Mouse (Mus musculus) hindbrain, embryonic 14.5 days (tissue): ENCODE results near the gene Gtf2i. TPM values are rescaled to one million over a fixed set of nuclear protein-coding genes. Genes with fewer than 3 reads are reported as not detected.

Experiments
- ATAC-seq: fragments of 200-750 bp; cut with Nextera tagmentation; 2 replicates; pipeline ENCODE4 v1.8.0; 2017; ENCODE audit warnings: moderate number of reproducible peaks, mild to moderate bottlenecking, moderate TSS enrichment, moderate library complexity; ENCODE audit not compliant: low FRiP score
- DNase-seq: peaks from one replicate; pipeline ENCODE4 v3.0.0-alpha.2; 2015; ENCODE audit warnings: low spot score
- H3K27ac ChIP-seq: fragments of 300-500 bp; sonication (generic); 2 replicates; pipeline ENCODE4 v1.5.1; 2014; ENCODE audit warnings: mild to moderate bottlenecking, moderate library complexity
- H3K27me3 ChIP-seq: fragments of 300-500 bp; sonication (generic); 2 replicates; pipeline ENCODE4 v1.6.1; 2014; ENCODE audit warnings: mild to moderate bottlenecking, low read length, mixed read lengths; ENCODE audit not compliant: control insufficient read depth, insufficient read depth
- H3K36me3 ChIP-seq: fragments of 300-500 bp; sonication (generic); replicated peaks from 2 replicates; pipeline ENCODE4 v1.6.1; 2014; ENCODE audit not compliant: control insufficient read depth, insufficient read depth
- H3K4me1 ChIP-seq: fragments of 300-500 bp; sonication (generic); replicated peaks from 2 replicates; pipeline ENCODE4 v1.6.1; 2014; ENCODE audit warnings: antibody characterized with exemption, low read length, mixed read lengths; ENCODE audit not compliant: control insufficient read depth, insufficient read depth
- H3K4me2 ChIP-seq: fragments of 300-500 bp; sonication (generic); replicated peaks from 2 replicates; pipeline ENCODE4 v1.6.1; 2014; ENCODE audit warnings: mild to moderate bottlenecking, moderate library complexity
- H3K4me3 ChIP-seq: fragments of 300-500 bp; sonication (generic); replicated peaks from 2 replicates; pipeline ENCODE4 v1.5.1; 2014; ENCODE audit warnings: mild to moderate bottlenecking, low read length
- H3K9ac ChIP-seq: fragments of 300-500 bp; sonication (generic); 2 replicates; pipeline ENCODE4 v1.6.1; 2014
- H3K9me3 ChIP-seq: fragments of 300-500 bp; sonication (generic); 2 replicates; pipeline ENCODE4 v1.6.1; 2016; ENCODE audit warnings: low read length; ENCODE audit not compliant: control insufficient read depth
- WGBS: fragments of 180-500 bp; shearing (Covaris S2); extraction: QIAGEN DNeasy Blood & Tissue Kit; methylation state at CpG from one replicate; pipeline ENCODE4 v1.1.7; 2014; 5-methylcytosine and 5-hydroxymethylcytosine counted together
- polyA plus RNA-seq: library from polyadenylated mRNA; unstranded; fragments of >200 nt; fragmentation: Nextera tagmentation; extraction: Ambion mirVana; gene quantifications from 2 replicates; pipeline ENCODE4 v1.2.1, GENCODE M21; 2014

Gene Gtf2i
- polyA plus RNA-seq, 1 experiment from 2014 or later = 126 TPM

GRCm38 (mm10) chr5:134273761-134274160 is 40.8 kb downstream of the Gtf2i start:
- no peak for ATAC-seq

GRCm38 (mm10) chr5:134272761-134273160 is 41.8 kb downstream of the Gtf2i start:
- no peak overlapping the region for H3K4me2 ChIP-seq
- no peak for DNase-seq
- WGBS = 86% methylated on average over 11 of the region's 11 CpGs

More at GRCm38 (mm10) chr5:134273761-134274160, 40.8 kb downstream of the Gtf2i start:
- Histone ChIP-seq H3K4me3 (no peak overlapping the region), H3K4me1 (no peaks in the 10 kb centered on the region), H3K4me2 (no peak overlapping the region), H3K36me3 (peaks cover 90% of the 10 kb centered on the region), H3K27ac (no peak overlapping the region), H3K9me3 (no peaks in the 10 kb centered on the region), H3K9ac (no peak overlapping the region), H3K27me3 (no peaks in the 10 kb centered on the region)
- DNase-seq = no peak
- WGBS = 90% methylated on average over 8 of the region's 8 CpGs

GRCm38 (mm10) chr5:134271421-134271820 is 43.1 kb downstream of the Gtf2i start:
- Histone ChIP-seq H3K4me2 (no peak overlapping the region), H3K9me3 (no peaks in the 10 kb centered on the region), H3K36me3 (peaks cover 92% of the 10 kb centered on the region), H3K4me1 (no peaks in the 10 kb centered on the region), H3K9ac (no peak overlapping the region), H3K4me3 (no peak overlapping the region), H3K27me3 (no peaks in the 10 kb centered on the region), H3K27ac (no peak overlapping the region)
- WGBS = 92% methylated on average over 11 of the region's 11 CpGs
- ATAC-seq (no peak), DNase-seq (no peak)

More at GRCm38 (mm10) chr5:134272761-134273160, 41.8 kb downstream of the Gtf2i start:
- ATAC-seq = no peak
- Histone ChIP-seq H3K36me3 (peaks cover 92% of the 10 kb centered on the region), H3K9ac (no peak overlapping the region), H3K27me3 (no peaks in the 10 kb centered on the region), H3K4me1 (no peaks in the 10 kb centered on the region), H3K4me3 (no peak overlapping the region), H3K9me3 (no peaks in the 10 kb centered on the region), H3K27ac (no peak overlapping the region)

- 91% methylated on average over 3 of the region's 4 CpGs for WGBS
- no peak for ATAC-seq
- H3K9me3 ChIP-seq = no peaks in the 10 kb centered on the region
- H3K4me1 ChIP-seq = no peaks in the 10 kb centered on the region
- peaks cover 92% of the 10 kb centered on the region for H3K36me3 ChIP-seq
- no peak overlapping the region for H3K4me2 ChIP-seq
- H3K27me3 ChIP-seq = no peaks in the 10 kb centered on the region
- H3K4me3 ChIP-seq = no peak overlapping the region
- DNase-seq = no peak
- no peak overlapping the region for H3K9ac ChIP-seq
- no peak overlapping the region for H3K27ac ChIP-seq
These were observed 44.0 kb downstream of the Gtf2i start for GRCm38 (mm10) chr5:134270566-134270965.

GRCm38 (mm10) chr5:134269751-134270150 is 44.8 kb downstream of the Gtf2i start:
- no peak overlapping the region for H3K4me2 ChIP-seq
- no peak for DNase-seq
- ATAC-seq = no peak
- no peaks in the 10 kb centered on the region for H3K4me1 ChIP-seq
- no peaks in the 10 kb centered on the region for H3K9me3 ChIP-seq
- WGBS = 96% methylated on average over 5 of the region's 5 CpGs
- no peak overlapping the region for H3K27ac ChIP-seq
- no peak overlapping the region for H3K4me3 ChIP-seq
- H3K27me3 ChIP-seq = no peaks in the 10 kb centered on the region
- peaks cover 92% of the 10 kb centered on the region for H3K36me3 ChIP-seq
- H3K9ac ChIP-seq = no peak overlapping the region

- Histone ChIP-seq H3K4me3 (no peak overlapping the region), H3K4me2 (no peak overlapping the region), H3K4me1 (no peaks in the 10 kb centered on the region), H3K36me3 (peaks cover 93% of the 10 kb centered on the region), H3K27ac (no peak overlapping the region), H3K9me3 (no peaks in the 10 kb centered on the region), H3K9ac (no peak overlapping the region), H3K27me3 (no peaks in the 10 kb centered on the region)
- ATAC-seq = no peak
- DNase-seq = no peak
- WGBS = 95% methylated on average over 8 of the region's 8 CpGs
These were observed 45.8 kb downstream of the Gtf2i start for GRCm38 (mm10) chr5:134268751-134269150.

- Histone ChIP-seq H3K4me2 (no peak overlapping the region), H3K27ac (no peak overlapping the region), H3K4me1 (no peaks in the 10 kb centered on the region), H3K4me3 (no peak overlapping the region), H3K9ac (no peak overlapping the region), H3K27me3 (no peaks in the 10 kb centered on the region), H3K36me3 (peaks cover 93% of the 10 kb centered on the region), H3K9me3 (no peaks in the 10 kb centered on the region)
- DNase-seq (no peak), ATAC-seq (no peak)
- WGBS = 83% methylated on average over 18 of the region's 18 CpGs
These were observed 48.2 kb downstream of the Gtf2i start for GRCm38 (mm10) chr5:134266404-134266803.

GRCm38 (mm10) chr5:134265890-134266289 is 48.7 kb downstream of the Gtf2i start:
- H3K36me3 ChIP-seq = peaks cover 94% of the 10 kb centered on the region
- H3K4me2 ChIP-seq = no peak overlapping the region
- H3K9ac ChIP-seq = no peak overlapping the region
- 93% methylated on average over 2 of the region's 2 CpGs for WGBS
- no peak overlapping the region for H3K27ac ChIP-seq
- no peaks in the 10 kb centered on the region for H3K9me3 ChIP-seq
- no peaks in the 10 kb centered on the region for H3K4me1 ChIP-seq
- ATAC-seq (no peak), DNase-seq (no peak)
- no peaks in the 10 kb centered on the region for H3K27me3 ChIP-seq
- H3K4me3 ChIP-seq = no peak overlapping the region

GRCm38 (mm10) chr5:134260001-134260636 is 54.4 kb downstream of the Gtf2i start:
- Histone ChIP-seq H3K36me3 (peaks cover 95% of the 10 kb centered on the region), H3K4me3 (no peak overlapping the region), H3K27me3 (no peaks in the 10 kb centered on the region), H3K9me3 (no peaks in the 10 kb centered on the region), H3K9ac (no peak overlapping the region), H3K4me1 (no peaks in the 10 kb centered on the region), H3K4me2 (no peak overlapping the region), H3K27ac (no peak overlapping the region)
- DNase-seq (no peak), ATAC-seq (no peak)
- 94% methylated on average over 9 of the region's 9 CpGs for WGBS

GRCm38 (mm10) chr5:134258934-134259333 is 55.6 kb downstream of the Gtf2i start:
- H3K27ac ChIP-seq = no peak overlapping the region
- H3K4me2 ChIP-seq = no peak overlapping the region
- no peak overlapping the region for H3K4me3 ChIP-seq
- H3K9me3 ChIP-seq = no peaks in the 10 kb centered on the region
- H3K36me3 ChIP-seq = peaks cover 95% of the 10 kb centered on the region
- ATAC-seq (no peak), DNase-seq (no peak)
- no peaks in the 10 kb centered on the region for H3K27me3 ChIP-seq
- no peaks in the 10 kb centered on the region for H3K4me1 ChIP-seq
- 93% methylated on average over 2 of the region's 2 CpGs for WGBS
- no peak overlapping the region for H3K9ac ChIP-seq
